Mouse (Mus musculus) MEL (cell line): Measurements from ENCODE around the gene Tceal7.

Experiments
- CHD2 ChIP-seq: IDR thresholded peaks from 2 replicates; pipeline ENCODE4 v1.6.1; 2011; ENCODE audit warnings: low read length, improper control_type of control experiment
- POLR2A ChIP-seq, 2 experiments: IDR thresholded peaks; 2 replicates each; pipeline ENCODE4 v1.6.1; 2011 to 2012; ENCODE audit warnings: low read length in 2 of 2, mild to moderate bottlenecking in 2 of 2, control low read depth in 1 of 2, improper control_type of control experiment in 1 of 2, low read depth in 1 of 2, moderate library complexity in 1 of 2; ENCODE audit not compliant: control insufficient read depth in 1 of 2, insufficient read depth in 1 of 2, poor library complexity in 1 of 2
- UBTF ChIP-seq: IDR thresholded peaks from 2 replicates; pipeline ENCODE4 v1.6.1; 2012; ENCODE audit warnings: low read depth, mild to moderate bottlenecking, inconsistent platforms, low read length, improper control_type of control experiment, moderate library complexity, borderline replicate concordance; ENCODE audit not compliant: insufficient read depth
- USF1 ChIP-seq: IDR thresholded peaks from 2 replicates; pipeline ENCODE4 v1.6.1; 2014; ENCODE audit warnings: low read depth, mild to moderate bottlenecking, inconsistent platforms, low read length, improper control_type of control experiment, moderate library complexity
- ZNF384 ChIP-seq: IDR thresholded peaks from 2 replicates; pipeline ENCODE4 v1.6.1; 2012; ENCODE audit warnings: low read depth, mild to moderate bottlenecking, inconsistent platforms, low read length, improper control_type of control experiment

GRCm38 (mm10) chrX:136180897-136181553, 33.6 kb upstream of the Tceal7 start:
- TF ChIP-seq CHD2 (no peak), POLR2A (IDR thresholded peaks at IDR 0.05; ENCODE audit: control insufficient read depth in 1 of 2, insufficient read depth in 1 of 2, low read depth in 1 of 2, low read length in 2 of 2, poor library complexity in 1 of 2) (no peak), USF1 (no peak), ZNF384 (no peak), UBTF (no peak)
